Comparison of ENCODE assay signal across 22 mouse cellular contexts in the genomic region with DNA sequence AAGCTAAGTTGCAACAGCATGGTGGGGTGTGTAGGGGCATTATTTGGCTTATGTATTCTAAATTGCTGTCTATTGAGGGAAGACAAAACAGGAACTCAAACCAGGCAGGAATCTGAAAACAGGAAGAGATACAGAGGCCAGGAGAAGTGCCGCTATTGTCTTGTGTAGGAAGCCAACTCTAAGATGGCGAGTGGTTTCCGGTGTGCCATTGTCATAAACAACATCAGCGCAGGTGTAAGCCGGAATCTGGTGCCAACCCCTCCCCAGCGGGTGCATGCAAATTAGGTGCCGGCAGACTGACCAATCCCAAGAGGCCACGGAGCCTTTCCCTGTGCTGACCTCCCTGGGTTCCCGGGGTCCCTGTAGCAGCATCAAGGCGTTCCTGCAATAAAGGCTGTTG. TPM values are rescaled to one million over a fixed set of nuclear protein-coding genes. Genes with fewer than 3 reads are reported as not detected.
"Had no signal": no experiment of that assay in that cellular context is flagged by ENCODE, and none has a peak within 500 bp of the region (broad histone marks: within the 10 kb centered on the region; RNA-seq: fewer than 3 reads in every experiment).

No protein-coding gene starts in this region.

- H3K27ac ChIP-seq: lung, embryonic 15.5 days; macrophage; midbrain, embryonic 13.5 days; midbrain, embryonic 15.5 days; neural tube, embryonic 12.5 days; stomach, embryonic 15.5 days; stomach, postnatal 0 days had no signal

- H3K4me1 ChIP-seq: lung, embryonic 15.5 days; megakaryocyte, embryonic 14.5 days; midbrain, embryonic 13.5 days; midbrain, embryonic 15.5 days; stomach, embryonic 15.5 days had no signal

- H3K4me3 ChIP-seq: lung, embryonic 15.5 days; megakaryocyte, embryonic 14.5 days; midbrain, embryonic 13.5 days; midbrain, embryonic 15.5 days; neural tube, embryonic 12.5 days; stomach, embryonic 15.5 days had no signal

- H3K27me3 ChIP-seq: lung, embryonic 15.5 days; midbrain, embryonic 15.5 days; neural tube, embryonic 12.5 days; stomach, embryonic 15.5 days had no signal

- DNase-seq: liver, postnatal 0 days; lung, adult 2 months; lung, postnatal 14 days; lung, postnatal 36 days; right cerebral cortex, postnatal 14 days; thymus, adult 18-20 months; thymus, postnatal 14 days; thymus, postnatal 36 days had no signal

- H3K36me3 ChIP-seq: lung, embryonic 15.5 days; midbrain, embryonic 13.5 days; midbrain, embryonic 15.5 days; neural tube, embryonic 12.5 days; stomach, embryonic 15.5 days had no signal

RNA-seq across cellular contexts. Expression of a gene that starts 32.4 kb away (rescaled TPM):
- total RNA-seq: megakaryocyte progenitor cell, adult 5-6 weeks; monocyte, adult 5-6 weeks; neutrophil, adult 5-6 weeks had no signal
- polyA plus RNA-seq: liver, postnatal 0 days; lung, adult 2 months; lung, embryonic 15.5 days; lung, postnatal 0 days; macrophage; spleen, adult 2 months; stomach, embryonic 15.5 days; stomach, postnatal 0 days; thymus, postnatal 0 days had no signal
